Mouse (Mus musculus): ENCODE measurements at regions not wholly inside any gene's neighbourhood (a gene's known extent, or its start where the extent isn't known, plus 50 kb on each side); places are given as distances from the start of the nearest gene placed in this dataset.

DNA sequence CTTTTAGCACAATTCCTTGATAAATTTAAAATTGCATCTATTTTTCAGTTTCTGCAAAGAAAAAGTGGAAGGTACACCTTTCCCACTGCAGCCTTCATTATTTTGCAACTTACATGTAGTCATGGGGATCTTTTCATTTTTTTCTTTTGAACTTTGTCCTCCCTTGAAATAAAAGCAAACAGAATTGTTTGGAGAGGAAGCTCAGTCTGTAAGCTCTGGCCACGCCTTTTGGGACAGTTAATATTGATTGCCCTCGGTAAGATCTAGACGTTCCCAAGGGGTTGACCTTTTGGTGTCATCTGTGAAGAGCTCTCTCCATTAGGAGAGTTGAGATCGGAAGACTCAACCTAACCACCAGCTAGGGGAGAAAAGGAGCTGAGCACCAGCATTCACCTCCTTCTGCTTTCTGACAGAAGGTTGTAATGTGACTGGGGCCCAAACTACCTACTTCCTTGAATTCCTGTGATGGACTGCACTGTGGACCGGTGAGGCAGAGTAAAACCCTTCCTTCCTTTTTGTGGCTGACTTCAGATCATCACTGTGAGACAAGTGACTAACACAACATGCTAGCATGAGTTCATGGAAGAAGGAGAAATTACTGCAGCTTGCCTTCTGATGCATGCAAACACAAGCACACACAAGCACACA lies 621.9 kb downstream of the Inhba start:
- Histone ChIP-seq H3K4me3 (replicated peaks) (no peak overlapping the region), H3K9ac (no peak overlapping the region), H3K4me2 (no peak overlapping the region), H3K36me3 (no peaks in the 10 kb centered on the region), H3K27me3 (no peaks in the 10 kb centered on the region), H3K4me1 (replicated peaks) (no peaks in the 10 kb centered on the region), H3K9me3 (replicated peaks) (no peaks in the 10 kb centered on the region), H3K27ac (no peak overlapping the region)
- ATAC-seq (ENCODE audit: low read depth), result 0 out of 2 replicates have a peak, but pooled peaks have one; percentile 36
- no peak for DNase-seq
- WGBS (ENCODE audit: insufficient replicate concordance), result 40% methylated on average over 5 of the region's 5 CpGs

DNA sequence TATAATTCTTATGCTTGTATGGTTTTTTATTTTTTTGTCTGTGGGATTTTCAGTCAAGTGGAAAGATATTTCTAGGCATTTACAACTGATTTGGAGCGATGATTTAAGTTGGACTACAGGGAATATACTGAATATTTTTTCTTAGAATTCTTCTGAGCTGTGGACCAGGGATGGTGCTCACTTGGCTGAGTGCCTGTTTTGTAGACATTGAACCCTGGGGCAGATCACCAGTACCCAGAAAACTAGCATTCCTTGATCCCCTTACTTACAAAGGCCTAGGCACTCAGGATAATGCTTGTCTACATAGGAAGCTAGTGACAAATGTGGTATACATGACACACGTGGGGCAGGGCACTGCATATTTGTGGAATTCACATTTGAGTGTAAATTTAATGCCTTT lies 624.6 kb downstream of the Inhba start:
- DNase-seq (no peak), ATAC-seq (ENCODE audit: low read depth) (no peak)
- Histone ChIP-seq H3K4me3 (replicated peaks) (no peak overlapping the region), H3K27me3 (no peaks in the 10 kb centered on the region), H3K9me3 (replicated peaks) (no peaks in the 10 kb centered on the region), H3K9ac (no peak overlapping the region), H3K4me1 (replicated peaks) (no peaks in the 10 kb centered on the region), H3K27ac (no peak overlapping the region), H3K4me2 (no peak overlapping the region), H3K36me3 (no peaks in the 10 kb centered on the region)
- WGBS (ENCODE audit: insufficient replicate concordance), result 50% methylated on average over 2 of the region's 2 CpGs

DNA sequence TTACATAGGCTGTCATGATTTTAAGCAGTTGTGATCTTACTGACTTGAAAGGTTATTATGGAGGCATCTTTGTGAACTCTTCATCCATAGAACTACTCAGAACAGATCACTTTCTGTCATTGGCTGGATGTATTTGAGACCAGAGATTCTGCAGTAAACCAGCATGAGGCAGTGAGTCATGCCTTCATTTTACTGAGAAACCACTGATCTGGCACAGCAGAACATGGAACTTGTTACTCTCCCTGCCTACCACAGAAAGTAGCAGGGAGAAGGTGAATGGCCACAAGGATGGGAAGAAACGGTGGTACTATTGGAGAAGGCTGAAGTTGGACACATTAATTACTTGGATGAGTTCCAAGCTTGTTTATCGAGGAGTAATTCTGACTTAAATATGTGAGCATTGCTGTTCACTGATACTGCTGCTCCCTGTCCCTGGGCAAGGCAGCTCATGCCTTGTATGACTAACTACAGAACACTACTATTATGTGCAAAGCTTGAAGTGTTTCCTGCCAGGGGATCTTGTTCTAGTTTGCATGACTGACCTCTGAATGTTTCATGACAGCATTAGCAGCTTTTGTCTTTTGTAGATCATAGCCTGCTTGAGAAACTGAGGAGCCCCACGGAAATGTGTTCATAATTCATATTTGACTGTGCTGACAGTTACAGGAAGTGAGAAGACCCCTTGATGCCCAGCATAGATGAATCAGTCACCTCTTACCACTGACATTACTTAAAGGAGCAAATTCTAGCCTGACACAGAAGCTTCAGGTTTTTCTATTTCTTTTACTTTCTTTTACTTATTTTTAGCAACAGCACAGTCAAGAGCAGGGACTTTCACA lies 630.2 kb downstream of the Inhba start:
- Histone ChIP-seq H3K9ac (no peak overlapping the region), H3K4me1 (replicated peaks) (no peaks in the 10 kb centered on the region), H3K4me3 (replicated peaks) (no peak overlapping the region), H3K27ac (no peak overlapping the region), H3K36me3 (no peaks in the 10 kb centered on the region), H3K4me2 (no peak overlapping the region), H3K27me3 (no peaks in the 10 kb centered on the region), H3K9me3 (replicated peaks) (no peaks in the 10 kb centered on the region)
- DNase-seq (no peak), ATAC-seq (ENCODE audit: low read depth) (no peak)
- 42% methylated on average over 3 of the region's 3 CpGs for WGBS (ENCODE audit: insufficient replicate concordance)

DNA sequence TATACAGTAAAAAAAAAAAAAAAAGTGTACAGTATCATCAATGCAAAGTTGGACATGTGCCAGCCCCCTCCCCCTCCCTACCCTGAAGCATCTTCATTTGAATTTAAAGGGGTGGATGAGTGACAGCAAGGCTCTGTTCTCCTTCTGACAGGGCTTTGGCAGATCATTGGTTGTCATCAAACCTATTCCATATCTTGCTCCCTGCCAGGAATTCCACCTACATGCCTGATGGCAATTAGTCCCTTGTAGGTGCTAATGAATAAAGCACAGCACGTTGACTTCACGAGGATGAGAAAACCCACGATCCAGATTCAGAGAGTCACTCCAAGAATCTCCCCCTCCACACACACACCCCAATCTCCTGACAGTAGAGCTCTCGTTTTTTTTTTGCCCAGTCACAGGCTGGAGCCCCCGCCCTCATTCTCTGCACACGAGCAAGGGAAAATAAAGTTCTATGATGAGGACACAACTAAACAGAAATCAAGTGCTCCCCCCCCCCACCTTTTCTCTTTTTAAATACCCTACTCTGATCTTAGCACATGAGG lies 630.9 kb downstream of the Inhba start:
- H3K4me1 ChIP-seq (replicated peaks), result no peaks in the 10 kb centered on the region
- H3K9me3 ChIP-seq (replicated peaks), result no peaks in the 10 kb centered on the region
- H3K4me2 ChIP-seq, result no peak overlapping the region
- 46% methylated on average over 6 of the region's 6 CpGs for WGBS (ENCODE audit: insufficient replicate concordance)
- no peak overlapping the region for H3K4me3 ChIP-seq (replicated peaks)
- no peaks in the 10 kb centered on the region for H3K27me3 ChIP-seq
- no peak overlapping the region for H3K27ac ChIP-seq
- DNase-seq (no peak), ATAC-seq (ENCODE audit: low read depth) (no peak)
- no peaks in the 10 kb centered on the region for H3K36me3 ChIP-seq
- H3K9ac ChIP-seq, result no peak overlapping the region

DNA sequence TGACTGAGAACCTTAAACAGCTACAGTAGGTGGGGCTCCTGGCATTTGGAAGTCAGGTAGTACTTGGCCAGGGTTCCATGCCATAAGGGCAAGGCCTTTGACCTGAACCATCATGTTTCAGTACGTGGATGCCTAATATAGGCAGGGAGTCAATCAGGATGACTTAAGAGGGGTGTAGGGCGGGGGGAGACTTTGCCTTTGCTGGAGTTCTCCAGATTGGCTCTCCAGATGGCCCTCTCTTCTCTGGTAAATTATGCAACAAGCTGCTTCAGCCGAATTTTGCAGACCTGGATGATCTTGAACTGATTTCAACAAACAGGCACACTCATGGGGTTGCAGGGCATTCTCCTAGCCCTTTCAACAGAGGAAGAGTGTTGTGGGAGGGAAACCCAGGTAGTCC lies 633.7 kb downstream of the Inhba start:
- Histone ChIP-seq H3K4me3 (replicated peaks) (no peak overlapping the region), H3K27me3 (no peaks in the 10 kb centered on the region), H3K4me1 (replicated peaks) (no peaks in the 10 kb centered on the region), H3K9ac (no peak overlapping the region), H3K4me2 (no peak overlapping the region), H3K36me3 (no peaks in the 10 kb centered on the region), H3K27ac (no peak overlapping the region), H3K9me3 (replicated peaks) (no peaks in the 10 kb centered on the region)
- 39% methylated on average over 3 of the region's 3 CpGs for WGBS (ENCODE audit: insufficient replicate concordance)
- ATAC-seq (ENCODE audit: low read depth), result no peak
- DNase-seq, result no peak

DNA sequence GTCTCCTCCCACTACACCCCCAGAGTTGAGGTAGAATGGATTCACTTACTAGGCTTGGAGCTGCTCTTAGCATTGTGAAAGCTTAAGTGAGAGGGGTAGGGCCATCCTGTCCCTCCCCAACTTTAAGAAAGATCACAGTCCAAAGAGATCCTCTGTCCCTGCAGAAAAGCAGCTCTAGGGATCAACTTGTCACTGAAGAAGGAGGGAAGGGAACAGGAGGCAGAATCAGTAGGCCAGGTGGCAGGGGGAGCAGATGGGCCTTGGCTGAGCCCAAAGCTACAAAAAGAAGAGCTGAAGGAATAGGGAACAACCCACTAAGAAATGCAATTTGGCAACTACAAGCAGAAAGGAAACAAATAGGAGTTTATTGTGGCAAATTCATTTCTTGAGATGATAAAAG lies 634.4 kb downstream of the Inhba start:
- H3K9me3 ChIP-seq (replicated peaks), result no peaks in the 10 kb centered on the region
- no peaks in the 10 kb centered on the region for H3K4me1 ChIP-seq (replicated peaks)
- no peak overlapping the region for H3K4me2 ChIP-seq
- H3K27me3 ChIP-seq, result no peaks in the 10 kb centered on the region
- DNase-seq, result no peak
- no peak for ATAC-seq (ENCODE audit: low read depth)
- no peak overlapping the region for H3K4me3 ChIP-seq (replicated peaks)
- no peak overlapping the region for H3K27ac ChIP-seq
- no peak overlapping the region for H3K9ac ChIP-seq
- no peaks in the 10 kb centered on the region for H3K36me3 ChIP-seq

DNA sequence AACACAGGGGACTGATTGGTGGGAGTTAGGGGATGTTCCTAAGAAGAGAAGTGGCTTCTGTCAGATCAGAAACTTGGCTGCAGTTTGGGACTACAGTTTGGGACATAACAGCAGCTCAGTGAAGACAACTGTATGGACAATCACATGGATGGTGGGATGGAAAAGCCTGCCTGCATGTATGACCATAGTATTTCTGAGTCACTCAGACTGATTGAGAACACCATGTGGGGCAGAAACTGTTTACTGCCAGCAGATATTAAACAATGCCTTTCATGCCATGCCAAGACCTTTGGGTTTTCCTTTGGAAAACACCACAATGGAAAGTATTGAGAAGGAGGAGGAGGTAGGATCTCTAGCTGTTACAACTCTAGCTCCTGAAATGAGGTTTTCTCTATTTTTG lies 635.0 kb downstream of the Inhba start:
- Histone ChIP-seq H3K4me2 (no peak overlapping the region), H3K4me1 (replicated peaks) (no peaks in the 10 kb centered on the region), H3K9ac (no peak overlapping the region), H3K9me3 (replicated peaks) (no peaks in the 10 kb centered on the region), H3K36me3 (no peaks in the 10 kb centered on the region), H3K27ac (no peak overlapping the region), H3K27me3 (no peaks in the 10 kb centered on the region), H3K4me3 (replicated peaks) (no peak overlapping the region)
- no peak for DNase-seq
- ATAC-seq (ENCODE audit: low read depth), result no peak

DNA sequence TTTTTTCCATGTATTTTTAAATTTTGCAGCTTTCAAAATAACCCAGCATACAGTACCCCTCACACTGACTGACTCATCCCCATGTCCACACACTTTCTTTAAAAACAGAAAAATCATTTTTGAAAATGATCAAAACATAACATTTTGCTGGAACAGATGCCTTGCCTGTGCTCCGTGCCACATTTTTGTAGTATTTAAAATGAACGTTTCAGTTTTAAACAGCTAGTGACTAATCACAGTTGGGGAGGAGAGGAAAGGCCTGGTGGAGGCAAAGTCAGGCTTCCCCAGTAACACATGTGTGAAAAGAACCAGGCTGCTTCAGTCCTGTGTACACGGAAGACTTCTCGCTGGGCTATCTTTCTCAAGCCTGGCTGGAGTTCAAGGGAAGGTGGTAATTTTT lies 644.5 kb downstream of the Inhba start:
- Histone ChIP-seq H3K9ac (no peak overlapping the region), H3K27ac (no peak overlapping the region), H3K36me3 (no peaks in the 10 kb centered on the region), H3K4me2 (no peak overlapping the region), H3K4me1 (replicated peaks) (no peaks in the 10 kb centered on the region), H3K4me3 (replicated peaks) (no peak overlapping the region), H3K27me3 (no peaks in the 10 kb centered on the region), H3K9me3 (replicated peaks) (no peaks in the 10 kb centered on the region)
- ATAC-seq (ENCODE audit: low read depth) (no peak), DNase-seq (no peak)
- 59% methylated on average over 4 of the region's 4 CpGs for WGBS (ENCODE audit: insufficient replicate concordance)

DNA sequence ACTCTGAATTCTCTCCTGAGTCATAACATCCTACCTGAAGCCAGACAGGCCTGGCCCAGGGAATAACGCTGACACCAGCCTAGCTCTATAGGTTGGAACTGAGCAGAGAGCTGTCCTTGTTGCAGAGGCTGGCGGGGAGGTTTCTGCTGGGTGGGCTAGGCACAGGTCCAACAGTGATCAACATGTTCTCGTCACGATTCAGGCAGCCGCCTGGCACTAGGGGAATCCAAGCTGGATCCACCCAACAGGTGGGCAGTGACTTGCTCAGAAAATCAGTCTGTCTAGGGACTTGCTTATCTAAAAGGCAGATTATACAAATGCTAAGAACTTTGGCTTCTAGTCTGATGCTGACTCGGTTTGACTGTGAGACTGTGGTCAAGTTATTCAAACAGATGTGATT lies 648.2 kb downstream of the Inhba start:
- H3K4me2 ChIP-seq, result no peak overlapping the region
- ATAC-seq (ENCODE audit: low read depth) (no peak), DNase-seq (no peak)
- no peaks in the 10 kb centered on the region for H3K9me3 ChIP-seq (replicated peaks)
- H3K36me3 ChIP-seq, result no peaks in the 10 kb centered on the region
- H3K27ac ChIP-seq, result no peak overlapping the region
- H3K4me3 ChIP-seq (replicated peaks), result no peak overlapping the region
- 64% methylated on average over 6 of the region's 6 CpGs for WGBS (ENCODE audit: insufficient replicate concordance)
- H3K27me3 ChIP-seq, result no peaks in the 10 kb centered on the region
- H3K4me1 ChIP-seq (replicated peaks), result no peaks in the 10 kb centered on the region
- H3K9ac ChIP-seq, result no peak overlapping the region

DNA sequence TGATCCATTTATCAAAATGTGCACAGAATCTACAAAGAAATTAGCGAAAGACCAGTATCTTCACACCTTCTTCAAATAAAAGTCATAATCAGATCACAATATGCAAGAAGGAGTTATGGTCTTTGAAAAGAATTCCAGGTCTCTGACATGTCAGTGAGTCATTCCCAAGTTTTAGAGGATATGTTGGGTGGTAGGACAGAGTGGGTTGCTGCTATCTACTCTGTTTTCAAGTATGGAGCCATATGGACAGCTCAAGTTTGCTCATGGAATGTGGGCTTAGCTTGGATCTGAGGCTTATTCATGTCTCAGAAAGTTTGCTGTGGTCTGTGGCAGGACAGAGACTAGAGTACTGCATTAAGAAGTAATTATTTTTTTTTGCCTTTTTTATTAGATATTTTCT lies 657.0 kb downstream of the Inhba start:
- no peak for DNase-seq
- no peaks in the 10 kb centered on the region for H3K27me3 ChIP-seq
- H3K4me3 ChIP-seq (replicated peaks), result no peak overlapping the region
- H3K9me3 ChIP-seq (replicated peaks), result no peaks in the 10 kb centered on the region
- H3K4me1 ChIP-seq (replicated peaks), result no peaks in the 10 kb centered on the region
- no peak for ATAC-seq (ENCODE audit: low read depth)
- no peak overlapping the region for H3K9ac ChIP-seq
- WGBS (ENCODE audit: insufficient replicate concordance), result 71% methylated on average over 1 of the region's 1 CpGs
- no peaks in the 10 kb centered on the region for H3K36me3 ChIP-seq
- no peak overlapping the region for H3K4me2 ChIP-seq
- H3K27ac ChIP-seq, result no peak overlapping the region

DNA sequence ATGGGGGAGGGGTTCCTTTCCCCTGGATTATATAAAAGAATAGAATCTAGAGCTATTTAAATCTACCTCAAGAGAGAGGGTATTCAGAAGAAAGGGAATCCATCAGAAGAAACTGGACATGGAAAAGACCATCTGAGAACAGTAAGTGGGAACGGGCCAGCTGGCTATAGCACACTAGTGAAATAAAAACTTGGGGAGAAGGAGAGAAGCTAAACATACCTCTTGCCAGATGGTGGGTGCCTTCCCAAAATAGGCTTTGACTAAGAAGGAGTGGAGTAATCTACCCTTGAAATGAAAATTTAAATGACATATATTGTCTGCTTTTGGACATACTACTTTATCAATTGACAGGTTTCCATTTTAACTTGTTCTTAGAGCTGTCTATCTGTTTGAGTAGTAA lies 657.6 kb downstream of the Inhba start:
- H3K4me2 ChIP-seq, result no peak overlapping the region
- no peak for ATAC-seq (ENCODE audit: low read depth)
- WGBS (ENCODE audit: insufficient replicate concordance), result 71% methylated on average over 1 of the region's 1 CpGs

More for the DNA sequence above, 657.6 kb downstream of the Inhba start:
- no peaks in the 10 kb centered on the region for H3K4me1 ChIP-seq (replicated peaks)
- DNase-seq, result no peak
- no peaks in the 10 kb centered on the region for H3K27me3 ChIP-seq
- H3K9me3 ChIP-seq (replicated peaks), result no peaks in the 10 kb centered on the region
- H3K27ac ChIP-seq, result no peak overlapping the region
- H3K9ac ChIP-seq, result no peak overlapping the region
- H3K4me3 ChIP-seq (replicated peaks), result no peak overlapping the region
- no peaks in the 10 kb centered on the region for H3K36me3 ChIP-seq

All from liver, embryonic 13.5 days (tissue).